Mouse (Mus musculus): ENCODE measurements around the gene Bnipl. TPM values are rescaled to one million over a fixed set of nuclear protein-coding genes. Genes with fewer than 3 reads are reported as not detected.

Bnipl gene
- polyA plus RNA-seq, 1 experiment from 2014 or later: 0.60 TPM

- H3K27me3 ChIP-seq (ENCODE audit: insufficient read depth, poor library complexity, severe bottlenecking): no peaks in the 10 kb centered on the region
- H3K4me3 ChIP-seq: peak overlapping the region; percentile 98
- WGBS: 45% methylated on average over 8 of the region's 8 CpGs
- H3K27ac ChIP-seq: peak overlapping the region; percentile 98
- DNase-seq (ENCODE audit: low spot score): peak; percentile 55
- H3K4me1 ChIP-seq (replicated peaks): peaks cover 58% of the 10 kb centered on the region
- H3K9me3 ChIP-seq: no peaks in the 10 kb centered on the region
- peaks cover 54% of the 10 kb centered on the region for H3K36me3 ChIP-seq
Observed at GRCm38 (mm10) chr3:95230495-95231297, 20.3 kb downstream of the Bnipl start.

GRCm38 (mm10) chr3:95229781-95230494 lies 21.1 kb downstream of the Bnipl start:
- DNase-seq (ENCODE audit: low spot score): peak; percentile 68
- Histone ChIP-seq H3K27me3 (ENCODE audit: insufficient read depth, poor library complexity, severe bottlenecking) (no peaks in the 10 kb centered on the region), H3K4me1 (replicated peaks) (peaks cover 54% of the 10 kb centered on the region), H3K36me3 (peaks cover 54% of the 10 kb centered on the region), H3K9me3 (no peaks in the 10 kb centered on the region), H3K27ac (peak overlapping the region; percentile 98), H3K4me3 (peak overlapping the region; percentile 98)
- WGBS: 2% methylated on average over 13 of the region's 13 CpGs

GRCm38 (mm10) chr3:95228894-95229780 lies 21.9 kb downstream of the Bnipl start:
- peaks cover 54% of the 10 kb centered on the region for H3K36me3 ChIP-seq
- peak overlapping the region; percentile 98 for H3K27ac ChIP-seq
- H3K9me3 ChIP-seq: no peaks in the 10 kb centered on the region
- H3K4me3 ChIP-seq: peak overlapping the region; percentile 98
- peaks cover 60% of the 10 kb centered on the region for H3K4me1 ChIP-seq (replicated peaks)
- WGBS: under 1% methylated on average over 43 of the region's 43 CpGs
- DNase-seq (ENCODE audit: low spot score): peak; percentile 64
- no peaks in the 10 kb centered on the region for H3K27me3 ChIP-seq (ENCODE audit: insufficient read depth, poor library complexity, severe bottlenecking)

- Histone ChIP-seq H3K9me3 (no peaks in the 10 kb centered on the region), H3K4me1 (replicated peaks) (peaks cover 62% of the 10 kb centered on the region), H3K36me3 (peaks cover 54% of the 10 kb centered on the region), H3K27me3 (ENCODE audit: insufficient read depth, poor library complexity, severe bottlenecking) (no peaks in the 10 kb centered on the region), H3K27ac (peak within 1 kb of the TSS; percentile 98), H3K4me3 (peak within 1 kb of the TSS; percentile 98)
- under 1% methylated on average over 64 of the region's 64 CpGs for WGBS
- peak; percentile 91 for DNase-seq (ENCODE audit: low spot score)
Observed at GRCm38 (mm10) chr3:95228148-95228893, 22.7 kb downstream of the Bnipl start, which contains the start of gene Cdc42se1. Gene Cdc42se1 (plus strand): TSS chr3:95228732.

GRCm38 (mm10) chr3:95227214-95227613 lies 23.8 kb downstream of the Bnipl start:
- Histone ChIP-seq H3K4me3 (peak overlapping the region; percentile 98), H3K27ac (peak overlapping the region; percentile 98), H3K9me3 (no peaks in the 10 kb centered on the region), H3K27me3 (ENCODE audit: insufficient read depth, poor library complexity, severe bottlenecking) (no peaks in the 10 kb centered on the region), H3K4me1 (replicated peaks) (peaks cover 62% of the 10 kb centered on the region), H3K36me3 (peaks cover 54% of the 10 kb centered on the region)
- 46% methylated on average over 1 of the region's 1 CpGs for WGBS
- DNase-seq (ENCODE audit: low spot score): no peak

- H3K9me3 ChIP-seq: no peaks in the 10 kb centered on the region
- H3K27ac ChIP-seq: no peak overlapping the region
- DNase-seq (ENCODE audit: low spot score): peak; percentile 29
- no peaks in the 10 kb centered on the region for H3K27me3 ChIP-seq (ENCODE audit: insufficient read depth, poor library complexity, severe bottlenecking)
- H3K36me3 ChIP-seq: peaks cover 72% of the 10 kb centered on the region
- H3K4me1 ChIP-seq (replicated peaks): peaks cover 35% of the 10 kb centered on the region
- 0 out of 2 replicates have a peak overlapping the region, but pooled peaks have one; percentile 6 for H3K4me3 ChIP-seq
- WGBS: 35% methylated on average over 6 of the region's 6 CpGs
Observed at GRCm38 (mm10) chr3:95224295-95224694, 26.7 kb downstream of the Bnipl start.

- no peak overlapping the region for H3K27ac ChIP-seq
- no peaks in the 10 kb centered on the region for H3K27me3 ChIP-seq (ENCODE audit: insufficient read depth, poor library complexity, severe bottlenecking)
- no peak for DNase-seq (ENCODE audit: low spot score)
- 94% methylated on average over 2 of the region's 2 CpGs for WGBS
- H3K9me3 ChIP-seq: no peaks in the 10 kb centered on the region
- H3K4me1 ChIP-seq (replicated peaks): peaks cover 39% of the 10 kb centered on the region
- peaks cover 83% of the 10 kb centered on the region for H3K36me3 ChIP-seq
- no peak overlapping the region for H3K4me3 ChIP-seq
Observed at GRCm38 (mm10) chr3:95223041-95223440, 28.0 kb downstream of the Bnipl start.

- Histone ChIP-seq H3K27me3 (ENCODE audit: insufficient read depth, poor library complexity, severe bottlenecking) (no peaks in the 10 kb centered on the region), H3K36me3 (peaks cover 81% of the 10 kb centered on the region), H3K4me3 (peak overlapping the region; percentile 88), H3K4me1 (replicated peaks) (peaks cover 19% of the 10 kb centered on the region), H3K9me3 (no peaks in the 10 kb centered on the region), H3K27ac (peak overlapping the region; percentile 100)
- no peak for DNase-seq (ENCODE audit: low spot score)
- 77% methylated on average over 6 of the region's 6 CpGs for WGBS
Observed at GRCm38 (mm10) chr3:95218466-95219137, 32.4 kb downstream of the Bnipl start.

GRCm38 (mm10) chr3:95217255-95218134 lies 33.5 kb downstream of the Bnipl start, which contains the start of gene Gabpb2:
Gene Gabpb2 (minus strand): TSS chr3:95217916.
- Histone ChIP-seq H3K4me1 (replicated peaks) (peaks cover 19% of the 10 kb centered on the region), H3K27ac (peak within 1 kb of the TSS; percentile 100), H3K9me3 (no peaks in the 10 kb centered on the region), H3K27me3 (ENCODE audit: insufficient read depth, poor library complexity, severe bottlenecking) (no peaks in the 10 kb centered on the region), H3K36me3 (peaks cover 75% of the 10 kb centered on the region), H3K4me3 (peak within 1 kb of the TSS; percentile 88)
- WGBS: under 1% methylated on average over 54 of the region's 56 CpGs
- peak; percentile 96 for DNase-seq (ENCODE audit: low spot score)

GRCm38 (mm10) chr3:95216655-95217254 lies 34.2 kb downstream of the Bnipl start:
- H3K9me3 ChIP-seq: no peaks in the 10 kb centered on the region
- DNase-seq (ENCODE audit: low spot score): no peak
- peaks cover 75% of the 10 kb centered on the region for H3K36me3 ChIP-seq
- peaks cover 19% of the 10 kb centered on the region for H3K4me1 ChIP-seq (replicated peaks)
- 31% methylated on average over 4 of the region's 4 CpGs for WGBS
- H3K27ac ChIP-seq: peak overlapping the region; percentile 100
- peak overlapping the region; percentile 88 for H3K4me3 ChIP-seq
- no peaks in the 10 kb centered on the region for H3K27me3 ChIP-seq (ENCODE audit: insufficient read depth, poor library complexity, severe bottlenecking)
